Mouse (Mus musculus) bone marrow macrophage, adult 2 months (primary cell): ENCODE measurements around the gene Ispd.

Experiments used
- CTCF ChIP-seq: IDR thresholded peaks from 2 replicates; pipeline ENCODE4 v1.5.1; 2012; ENCODE audit warnings: low read depth, mild to moderate bottlenecking, low read length, moderate library complexity
- POLR2A ChIP-seq: IDR thresholded peaks from 2 replicates; pipeline ENCODE4 v1.6.1; 2012; ENCODE audit warnings: mild to moderate bottlenecking, low read depth, low read length, borderline replicate concordance

- TF ChIP-seq POLR2A (no peak), CTCF (no peak)
Measured at GRCm38 (mm10) chr12:36664783-36665182, 283.5 kb downstream of the Ispd start.
